Mouse (Mus musculus) bone marrow macrophage, adult 2 months (primary cell): ENCODE results near the gene Cbx2.

Experiments
- CTCF ChIP-seq: IDR thresholded peaks from 2 replicates; pipeline ENCODE4 v1.5.1; 2012; ENCODE audit warnings: low read depth, mild to moderate bottlenecking, low read length, moderate library complexity
- POLR2A ChIP-seq: IDR thresholded peaks from 2 replicates; pipeline ENCODE4 v1.6.1; 2012; ENCODE audit warnings: mild to moderate bottlenecking, low read depth, low read length, borderline replicate concordance

- no peak for TF ChIP-seq CTCF
- TF ChIP-seq POLR2A = no peak
These were observed 11.9 kb downstream of the Cbx2 start for GRCm38 (mm10) chr11:119034635-119035034.
